8 mouse cellular contexts compared by ENCODE assay signal in the genomic region with DNA sequence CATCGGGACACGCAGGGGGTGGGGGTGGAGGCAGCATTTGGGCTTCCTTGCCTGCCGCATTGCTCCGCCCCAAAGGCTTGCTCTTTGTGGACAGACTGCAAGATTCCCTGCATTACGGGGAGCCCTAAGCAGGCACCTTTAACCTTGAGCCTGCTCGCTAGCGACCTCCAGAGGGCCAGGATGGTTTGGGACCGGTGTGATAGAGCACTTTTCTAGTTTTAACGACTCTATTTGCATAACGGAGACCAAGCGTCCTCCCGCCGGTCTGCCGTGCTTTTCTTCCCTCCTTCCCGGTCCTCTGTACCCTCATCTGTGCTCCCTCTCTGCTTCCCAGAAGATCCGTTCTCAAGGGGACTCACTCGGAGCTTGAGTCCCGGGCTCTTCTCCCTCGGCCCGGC. TPM values are rescaled to one million over a fixed set of nuclear protein-coding genes. Genes with fewer than 3 reads are reported as not detected.
DNase-seq lines count a peak whose midpoint lies in the region; ATAC-seq and TF ChIP-seq lines count a peak whose summit lies in the region.

St6gal1 (plus strand) TSS at position 70 of the 398 bp plus-strand sequence.

- peak within 1 kb of the TSS; percentile 65 for H3K9ac ChIP-seq in embryonic facial prominence, embryonic 15.5 days
- peak within 1 kb of the TSS; percentile 88 for H3K9ac ChIP-seq in heart, embryonic 11.5 days (ENCODE audit: low read depth, low read length)
- H3K9ac ChIP-seq in kidney, embryonic 14.5 days (ENCODE audit: low read depth, low read length): peak within 1 kb of the TSS; percentile 90
- H3K9ac ChIP-seq in liver, embryonic 11.5 days (ENCODE audit: low read depth, low read length): peak within 1 kb of the TSS; percentile 74
- H3K9ac ChIP-seq in stomach, embryonic 14.5 days (replicated peaks; ENCODE audit: low read depth, low read length): peak within 1 kb of the TSS; percentile 56

- H3K36me3 ChIP-seq in C2C12 (ENCODE audit: control insufficient read depth, insufficient read depth) (no peaks in the 10 kb centered on the region), myocyte (ENCODE audit: control insufficient read depth, insufficient read depth) (no peaks in the 10 kb centered on the region)
- H3K36me3 ChIP-seq in embryonic facial prominence, embryonic 15.5 days: no peaks in the 10 kb centered on the region
- no peaks in the 10 kb centered on the region for H3K36me3 ChIP-seq in heart, embryonic 11.5 days (ENCODE audit: control insufficient read depth, insufficient read depth, low read length)
- no peaks in the 10 kb centered on the region for H3K36me3 ChIP-seq in kidney, embryonic 14.5 days (ENCODE audit: control insufficient read depth, insufficient read depth, low read length)
- H3K36me3 ChIP-seq in liver, embryonic 11.5 days (ENCODE audit: control insufficient read depth, insufficient read depth, low read length): no peaks in the 10 kb centered on the region
- no peaks in the 10 kb centered on the region for H3K36me3 ChIP-seq in stomach, embryonic 14.5 days (ENCODE audit: control insufficient read depth, insufficient read depth, low read length)

- peak within 1 kb of the TSS; percentile 50 for H3K4me3 ChIP-seq in C2C12 (ENCODE audit: insufficient read depth, poor library complexity, severe bottlenecking)
- peak within 1 kb of the TSS; percentile 67 for H3K4me3 ChIP-seq in embryonic facial prominence, embryonic 15.5 days (replicated peaks)
- H3K4me3 ChIP-seq in heart, embryonic 11.5 days (ENCODE audit: low read depth, low read length): peak within 1 kb of the TSS; percentile 74
- H3K4me3 ChIP-seq in kidney, embryonic 14.5 days (ENCODE audit: low read length): peak within 1 kb of the TSS; percentile 69
- peak within 1 kb of the TSS; percentile 63 for H3K4me3 ChIP-seq in liver, embryonic 11.5 days (ENCODE audit: low read depth, low read length)
- H3K4me3 ChIP-seq in myocyte: peak within 1 kb of the TSS; percentile 62
- peak within 1 kb of the TSS; percentile 68 for H3K4me3 ChIP-seq in stomach, embryonic 14.5 days (ENCODE audit: low read depth, low read length)

- peak; percentile 44 for TF ChIP-seq CTCF in C2C12 (IDR thresholded peaks at IDR 0.05; ENCODE audit: control insufficient read depth, insufficient read depth, insufficient read length)

- peak within 1 kb of the TSS; percentile 96 for H3K4me2 ChIP-seq in embryonic facial prominence, embryonic 15.5 days (replicated peaks)
- peak within 1 kb of the TSS; percentile 77 for H3K4me2 ChIP-seq in heart, embryonic 11.5 days
- H3K4me2 ChIP-seq in kidney, embryonic 14.5 days (replicated peaks; ENCODE audit: low read depth, low read length): peak within 1 kb of the TSS; percentile 81
- H3K4me2 ChIP-seq in liver, embryonic 11.5 days: peak within 1 kb of the TSS; percentile 73
- peak within 1 kb of the TSS; percentile 90 for H3K4me2 ChIP-seq in myocyte (ENCODE audit: low read depth)
- H3K4me2 ChIP-seq in stomach, embryonic 14.5 days (replicated peaks; ENCODE audit: low read depth, low read length): peak within 1 kb of the TSS; percentile 93

- H3K27me3 ChIP-seq in C2C12 (ENCODE audit: control insufficient read depth, insufficient read depth, insufficient read length) (no peaks in the 10 kb centered on the region), myocyte (ENCODE audit: control insufficient read depth, insufficient read depth, insufficient read length) (no peaks in the 10 kb centered on the region)
- no peaks in the 10 kb centered on the region for H3K27me3 ChIP-seq in embryonic facial prominence, embryonic 15.5 days
- H3K27me3 ChIP-seq in heart, embryonic 11.5 days (ENCODE audit: control insufficient read depth, insufficient read depth, low read length): peaks cover 4% of the 10 kb centered on the region; the same call in 1 of the 2 replicates
- H3K27me3 ChIP-seq in kidney, embryonic 14.5 days (ENCODE audit: control insufficient read depth, insufficient read depth, low read length): no peaks in the 10 kb centered on the region
- peaks cover 52% of the 10 kb centered on the region for H3K27me3 ChIP-seq in liver, embryonic 11.5 days (replicated peaks; ENCODE audit: control insufficient read depth, insufficient read depth, low read length)
- H3K27me3 ChIP-seq in stomach, embryonic 14.5 days (ENCODE audit: control insufficient read depth, insufficient read depth, low read length): no peaks in the 10 kb centered on the region

- ATAC-seq in embryonic facial prominence, embryonic 15.5 days (ENCODE audit: insufficient number of reproducible peaks, low FRiP score, low TSS enrichment, low read depth): 0 out of 2 replicates have a peak, but pooled peaks have one; percentile 37
- peak; percentile 39; the same call in 1 of the 2 replicates for ATAC-seq in heart, embryonic 11.5 days (replicated peaks; ENCODE audit: insufficient number of reproducible peaks, low FRiP score, low TSS enrichment)
- ATAC-seq in kidney, embryonic 14.5 days (ENCODE audit: low FRiP score, low TSS enrichment): peak; percentile 76
- 0 out of 2 replicates have a peak, but pooled peaks have one; percentile 31 for ATAC-seq in liver, embryonic 11.5 days (replicated peaks; ENCODE audit: low FRiP score)
- peak; percentile 64 for ATAC-seq in stomach, embryonic 14.5 days (ENCODE audit: insufficient number of reproducible peaks, insufficient read depth, low FRiP score, low read depth)

- under 1% methylated on average over 20 of the region's 20 CpGs for WGBS in embryonic facial prominence, embryonic 15.5 days
- WGBS in heart, embryonic 11.5 days (ENCODE audit: insufficient replicate concordance): 0% methylated on average over 20 of the region's 20 CpGs
- under 1% methylated on average over 20 of the region's 20 CpGs for WGBS in kidney, embryonic 14.5 days
- WGBS in liver, embryonic 11.5 days: under 1% methylated on average over 20 of the region's 20 CpGs
- under 1% methylated on average over 20 of the region's 20 CpGs for WGBS in stomach, embryonic 14.5 days

- TF ChIP-seq POLR2A in myocyte (IDR thresholded peaks at IDR 0.05; ENCODE audit: insufficient read length, low read depth): no peak

- H3K79me2 ChIP-seq in C2C12 (ENCODE audit: control insufficient read depth, insufficient read depth): peaks cover 14% of the 10 kb centered on the region
- peaks cover 7% of the 10 kb centered on the region for H3K79me2 ChIP-seq in myocyte (ENCODE audit: control insufficient read depth, insufficient read depth)

- H3K79me3 ChIP-seq in C2C12 (ENCODE audit: low read depth): peaks cover 3% of the 10 kb centered on the region

- H3K9me3 ChIP-seq in embryonic facial prominence, embryonic 15.5 days (replicated peaks): no peaks in the 10 kb centered on the region
- H3K9me3 ChIP-seq in heart, embryonic 11.5 days (replicated peaks; ENCODE audit: control insufficient read depth, low read length): no peaks in the 10 kb centered on the region
- no peaks in the 10 kb centered on the region for H3K9me3 ChIP-seq in kidney, embryonic 14.5 days (ENCODE audit: control insufficient read depth, low read length)
- H3K9me3 ChIP-seq in liver, embryonic 11.5 days (ENCODE audit: control insufficient read depth, low read length): no peaks in the 10 kb centered on the region
- H3K9me3 ChIP-seq in stomach, embryonic 14.5 days (ENCODE audit: control insufficient read depth, low read depth, low read length): no peaks in the 10 kb centered on the region

- peak within 1 kb of the TSS; percentile 84 for H3K27ac ChIP-seq in embryonic facial prominence, embryonic 15.5 days (replicated peaks)
- peak within 1 kb of the TSS; percentile 81 for H3K27ac ChIP-seq in heart, embryonic 11.5 days (ENCODE audit: low read depth, low read length)
- peak within 1 kb of the TSS; percentile 84 for H3K27ac ChIP-seq in kidney, embryonic 14.5 days (ENCODE audit: low read depth, low read length)
- H3K27ac ChIP-seq in liver, embryonic 11.5 days (ENCODE audit: low read depth, low read length): peak within 1 kb of the TSS; percentile 70
- peak within 1 kb of the TSS; percentile 74 for H3K27ac ChIP-seq in stomach, embryonic 14.5 days (ENCODE audit: low read length)

- H3ac ChIP-seq in C2C12 (ENCODE audit: control insufficient read depth, insufficient read length, low read depth): peak within 1 kb of the TSS; percentile 92
- peak within 1 kb of the TSS; percentile 24 for H3ac ChIP-seq in myocyte (ENCODE audit: control insufficient read depth, insufficient read length)

- peaks cover 29% of the 10 kb centered on the region for H3K4me1 ChIP-seq in embryonic facial prominence, embryonic 15.5 days
- peaks cover 5% of the 10 kb centered on the region; the same call in 1 of the 2 replicates for H3K4me1 ChIP-seq in heart, embryonic 11.5 days (ENCODE audit: control insufficient read depth, insufficient read depth, low read length)
- peaks cover 26% of the 10 kb centered on the region for H3K4me1 ChIP-seq in kidney, embryonic 14.5 days (ENCODE audit: control insufficient read depth, insufficient read depth, low read length)
- peaks cover 3% of the 10 kb centered on the region; the same call in 1 of the 2 replicates for H3K4me1 ChIP-seq in liver, embryonic 11.5 days (replicated peaks; ENCODE audit: control insufficient read depth, insufficient read depth, low read length)
- H3K4me1 ChIP-seq in stomach, embryonic 14.5 days (ENCODE audit: control insufficient read depth, insufficient read depth, low read length): peaks cover 14% of the 10 kb centered on the region; the same call in 1 of the 2 replicates

- peak; percentile 91 for DNase-seq in adrenal gland, postnatal 36 days
- no peak for DNase-seq in liver, embryonic 11.5 days (ENCODE audit: low spot score)

TF ChIP-seq in C2C12, 6 proteins besides CTCF, POLR2A, EP300 and RAD21 (continues in another document):
- TF ChIP-seq MAX (IDR thresholded peaks at IDR 0.05) (no peak), FOSL1 (IDR thresholded peaks at IDR 0.05; ENCODE audit: insufficient read depth, low read length, poor library complexity, severe bottlenecking) (no peak), USF1 (IDR thresholded peaks at IDR 0.05; ENCODE audit: low read depth) (no peak), CEBPB (IDR thresholded peaks at IDR 0.05; ENCODE audit: low read depth) (no peak)

TF ChIP-seq in myocyte, 11 proteins besides CTCF, POLR2A, EP300 and RAD21:
- TF ChIP-seq POLR2AphosphoS2 (IDR thresholded peaks at IDR 0.05; ENCODE audit: insufficient read length, low read depth) (no peak), MYOG (IDR thresholded peaks at IDR 0.05; ENCODE audit: control insufficient read depth in 1 of 3, insufficient read depth in 1 of 3, insufficient read length in 2 of 3, low read depth in 2 of 3) (peak in 1 of 3 experiments; percentile 14)

RNA-seq across cellular contexts. Expression of gene St6gal1, which starts in this region (rescaled TPM):
- polyA plus RNA-seq in C2C12 (2012; fragmentation: generic; extraction: Trizol) (6.2 TPM), myocyte (2012; fragmentation: generic; extraction: Trizol) (5.7 TPM)
- total RNA-seq in adrenal gland, postnatal 36 days (2021): 10 to 100 TPM; 45.5 to 49.5 TPM
- 13.5 and 16.5 TPM in 2 replicates for polyA plus RNA-seq in embryonic facial prominence, embryonic 15.5 days (2015; fragmentation: Nextera tagmentation; extraction: Ambion mirVana)
- 16.3 and 18.5 TPM in 2 replicates for polyA plus RNA-seq in heart, embryonic 11.5 days (2014; fragmentation: Nextera tagmentation; extraction: Ambion mirVana)
- polyA plus RNA-seq in kidney, embryonic 14.5 days (2014; fragmentation: Nextera tagmentation; extraction: Ambion mirVana): 32.5 and 36.7 TPM in 2 replicates
- 16.1 and 18.7 TPM in 2 replicates for polyA plus RNA-seq in liver, embryonic 11.5 days (2014; fragmentation: Nextera tagmentation; extraction: Ambion mirVana)
- 25.6 and 25.7 TPM in 2 replicates for polyA plus RNA-seq in stomach, embryonic 14.5 days (2014; fragmentation: Nextera tagmentation; extraction: Ambion mirVana)
